Mouse (Mus musculus): ENCODE results near the gene Dusp23. TPM values are rescaled to one million over a fixed set of nuclear protein-coding genes. Genes with fewer than 3 reads are reported as not detected.

Gene Dusp23
- polyA plus RNA-seq, 1 experiment from 2014 or later = 7.7 TPM

DNA sequence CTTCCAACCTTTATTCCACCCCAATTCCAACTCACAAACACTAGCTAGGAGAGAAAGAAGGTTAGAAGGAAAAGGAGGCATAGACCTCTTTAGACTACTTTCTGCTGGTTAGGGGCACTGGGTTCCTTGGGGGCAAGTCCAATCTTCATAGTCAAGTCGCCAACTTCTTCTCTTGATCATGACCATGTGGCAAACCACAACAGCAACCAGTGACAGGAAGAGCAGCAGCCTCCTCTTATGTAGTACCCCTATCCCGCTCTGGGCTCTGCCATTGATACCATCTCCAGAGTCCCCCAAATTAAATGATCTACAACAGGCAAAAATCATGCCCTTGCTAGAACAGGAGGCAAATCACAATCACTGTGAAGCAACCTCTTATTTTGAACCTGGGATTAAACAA lies 38.8 kb downstream of the Dusp23 start:
- Histone ChIP-seq H3K4me2 (ENCODE audit: low read depth, low read length, severe bottlenecking) (no peak overlapping the region), H3K36me3 (ENCODE audit: control insufficient read depth, insufficient read depth, low read length) (no peaks in the 10 kb centered on the region), H3K9me3 (ENCODE audit: control insufficient read depth, low read length) (no peaks in the 10 kb centered on the region), H3K9ac (ENCODE audit: low read length) (no peak overlapping the region), H3K27me3 (ENCODE audit: control insufficient read depth, insufficient read depth, low read length) (no peaks in the 10 kb centered on the region), H3K27ac (ENCODE audit: low read depth, low read length) (no peak overlapping the region), H3K4me3 (ENCODE audit: low read depth, low read length) (no peak overlapping the region), H3K4me1 (replicated peaks; ENCODE audit: control insufficient read depth, insufficient read depth, low read length) (no peaks in the 10 kb centered on the region)
- ATAC-seq (replicated peaks; ENCODE audit: low FRiP score) (no peak), DNase-seq (ENCODE audit: low spot score) (no peak)
- 91% methylated on average over 2 of the region's 2 CpGs for WGBS

GRCm38 (mm10) chr1:172593321-172593720 lies 39.4 kb downstream of the Dusp23 start:
- no peak for DNase-seq (ENCODE audit: low spot score)
- H3K9ac ChIP-seq (ENCODE audit: low read length) = no peak overlapping the region
- no peak overlapping the region for H3K27ac ChIP-seq (ENCODE audit: low read depth, low read length)
- 71% methylated on average over 3 of the region's 3 CpGs for WGBS
- ATAC-seq (replicated peaks; ENCODE audit: low FRiP score) = no peak
- H3K27me3 ChIP-seq (ENCODE audit: control insufficient read depth, insufficient read depth, low read length) = no peaks in the 10 kb centered on the region
- H3K4me1 ChIP-seq (replicated peaks; ENCODE audit: control insufficient read depth, insufficient read depth, low read length) = no peaks in the 10 kb centered on the region
- H3K4me2 ChIP-seq (ENCODE audit: low read depth, low read length, severe bottlenecking) = no peak overlapping the region
- H3K4me3 ChIP-seq (ENCODE audit: low read depth, low read length) = no peak overlapping the region
- H3K9me3 ChIP-seq (ENCODE audit: control insufficient read depth, low read length) = no peaks in the 10 kb centered on the region
- H3K36me3 ChIP-seq (ENCODE audit: control insufficient read depth, insufficient read depth, low read length) = no peaks in the 10 kb centered on the region

DNA sequence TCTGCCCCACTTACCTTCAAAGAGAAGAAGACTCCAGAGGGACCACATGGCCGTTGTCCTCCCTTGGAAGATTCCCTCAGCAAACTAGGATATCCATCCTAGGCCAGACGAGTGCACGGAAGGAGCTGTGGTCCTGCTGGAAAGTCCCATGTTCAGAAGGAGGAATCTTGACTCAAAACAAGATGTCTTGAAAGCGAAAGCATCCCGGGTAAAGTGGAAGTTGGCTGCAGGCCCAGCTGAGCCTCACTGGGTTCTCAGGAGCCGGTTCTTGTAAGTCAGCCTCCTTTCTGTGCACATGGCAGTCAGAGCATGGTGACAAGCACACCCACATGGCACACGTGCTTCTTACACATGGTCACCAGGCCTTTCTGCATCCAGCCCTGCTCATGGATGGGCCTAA lies 42.4 kb downstream of the Dusp23 start, which contains the start of gene Slamf8:
Gene Slamf8, minus strand, starts transcription at position 184 of the 400 bp plus-strand sequence.
- Histone ChIP-seq H3K36me3 (ENCODE audit: control insufficient read depth, insufficient read depth, low read length) (no peaks in the 10 kb centered on the region), H3K9ac (ENCODE audit: low read length) (no peak within 1 kb of the TSS)

GRCm38 (mm10) chr1:172585612-172586567 lies 46.9 kb downstream of the Dusp23 start:
- Histone ChIP-seq H3K9me3 (ENCODE audit: control insufficient read depth, low read length) (no peaks in the 10 kb centered on the region), H3K27me3 (ENCODE audit: control insufficient read depth, insufficient read depth, low read length) (peaks cover 2% of the 10 kb centered on the region; the same call in 1 of the 2 replicates), H3K4me2 (ENCODE audit: low read depth, low read length, severe bottlenecking) (0 out of 2 replicates have a peak overlapping the region, but pooled peaks have one; percentile 8), H3K4me3 (ENCODE audit: low read depth, low read length) (no peak overlapping the region), H3K27ac (ENCODE audit: low read depth, low read length) (no peak overlapping the region), H3K4me1 (replicated peaks; ENCODE audit: control insufficient read depth, insufficient read depth, low read length) (no peaks in the 10 kb centered on the region; the same call in 1 of the 2 replicates), H3K36me3 (ENCODE audit: control insufficient read depth, insufficient read depth, low read length) (no peaks in the 10 kb centered on the region), H3K9ac (ENCODE audit: low read length) (0 out of 2 replicates have a peak overlapping the region, but pooled peaks have one; percentile 6)
- 13% methylated on average over 26 of the region's 26 CpGs for WGBS
- DNase-seq (ENCODE audit: low spot score) = peak; percentile 61
- ATAC-seq (replicated peaks; ENCODE audit: low FRiP score) = peak; percentile 71

More for the DNA sequence above, 42.4 kb downstream of the Dusp23 start, which contains the start of gene Slamf8:
- Histone ChIP-seq H3K9me3 (ENCODE audit: control insufficient read depth, low read length) (no peaks in the 10 kb centered on the region), H3K4me3 (ENCODE audit: low read depth, low read length) (no peak within 1 kb of the TSS), H3K27ac (ENCODE audit: low read depth, low read length) (no peak within 1 kb of the TSS), H3K4me1 (replicated peaks; ENCODE audit: control insufficient read depth, insufficient read depth, low read length) (no peaks in the 10 kb centered on the region; the same call in 1 of the 2 replicates), H3K4me2 (ENCODE audit: low read depth, low read length, severe bottlenecking) (no peak within 1 kb of the TSS), H3K27me3 (ENCODE audit: control insufficient read depth, insufficient read depth, low read length) (no peaks in the 10 kb centered on the region)
- ATAC-seq (replicated peaks; ENCODE audit: low FRiP score) (no peak), DNase-seq (ENCODE audit: low spot score) (no peak)
- 87% methylated on average over 7 of the region's 7 CpGs for WGBS

DNA sequence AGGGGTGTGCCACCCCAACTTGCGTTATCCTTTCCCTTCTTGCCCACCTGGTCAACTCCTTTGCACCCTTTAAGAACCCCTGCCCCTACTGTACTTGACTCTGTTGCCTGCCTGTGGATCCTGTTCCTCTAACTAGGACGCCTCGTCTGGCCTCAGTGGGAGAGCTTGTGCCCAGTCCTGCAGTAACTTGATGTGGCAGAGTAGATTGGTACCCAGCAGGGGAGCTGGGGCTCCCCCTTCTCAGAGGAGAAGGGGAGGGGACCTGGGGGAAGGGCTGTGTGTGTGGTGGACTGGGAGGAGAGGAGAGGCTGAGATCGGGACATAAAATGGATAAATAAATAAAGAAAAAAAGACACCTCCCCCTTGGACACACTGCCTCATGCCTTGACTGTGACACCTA lies 47.7 kb downstream of the Dusp23 start:
- H3K36me3 ChIP-seq (ENCODE audit: control insufficient read depth, insufficient read depth, low read length) = no peaks in the 10 kb centered on the region
- H3K9me3 ChIP-seq (ENCODE audit: control insufficient read depth, low read length) = no peaks in the 10 kb centered on the region
- no peak overlapping the region for H3K27ac ChIP-seq (ENCODE audit: low read depth, low read length)
- 0 out of 2 replicates have a peak, but pooled peaks have one; percentile 1 for ATAC-seq (replicated peaks; ENCODE audit: low FRiP score)
- no peaks in the 10 kb centered on the region; the same call in 1 of the 2 replicates for H3K4me1 ChIP-seq (replicated peaks; ENCODE audit: control insufficient read depth, insufficient read depth, low read length)
- H3K9ac ChIP-seq (ENCODE audit: low read length) = no peak overlapping the region
- 49% methylated on average over 4 of the region's 4 CpGs for WGBS
- H3K4me2 ChIP-seq (ENCODE audit: low read depth, low read length, severe bottlenecking) = no peak overlapping the region
- H3K4me3 ChIP-seq (ENCODE audit: low read depth, low read length) = no peak overlapping the region
- peaks cover 2% of the 10 kb centered on the region; the same call in 1 of the 2 replicates for H3K27me3 ChIP-seq (ENCODE audit: control insufficient read depth, insufficient read depth, low read length)
- DNase-seq (ENCODE audit: low spot score) = no peak

DNA sequence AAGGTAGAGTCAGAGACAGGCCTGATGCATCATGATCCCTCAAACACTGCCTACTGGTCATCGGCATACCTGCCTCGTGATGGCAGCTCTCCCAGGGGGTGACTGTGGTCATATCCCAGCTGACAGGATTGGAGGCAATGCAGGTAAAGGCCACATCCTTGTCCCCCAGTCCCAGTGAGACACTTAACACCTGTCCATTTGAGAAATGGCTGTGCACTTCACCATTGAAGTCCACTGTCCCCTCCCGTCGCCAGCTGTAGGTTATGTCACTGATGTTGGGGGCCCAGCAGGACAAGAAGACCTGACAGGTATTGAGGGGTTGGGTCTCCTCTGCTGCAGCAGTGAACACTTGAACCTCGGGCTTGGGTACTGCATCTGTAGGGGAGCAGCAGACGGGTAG lies 48.5 kb downstream of the Dusp23 start:
- Histone ChIP-seq H3K4me3 (ENCODE audit: low read depth, low read length) (no peak overlapping the region), H3K4me2 (ENCODE audit: low read depth, low read length, severe bottlenecking) (no peak overlapping the region), H3K9ac (ENCODE audit: low read length) (no peak overlapping the region), H3K36me3 (ENCODE audit: control insufficient read depth, insufficient read depth, low read length) (no peaks in the 10 kb centered on the region), H3K9me3 (ENCODE audit: control insufficient read depth, low read length) (no peaks in the 10 kb centered on the region), H3K27ac (ENCODE audit: low read depth, low read length) (no peak overlapping the region), H3K27me3 (ENCODE audit: control insufficient read depth, insufficient read depth, low read length) (peaks cover 2% of the 10 kb centered on the region; the same call in 1 of the 2 replicates), H3K4me1 (replicated peaks; ENCODE audit: control insufficient read depth, insufficient read depth, low read length) (no peaks in the 10 kb centered on the region; the same call in 1 of the 2 replicates)
- ATAC-seq (replicated peaks; ENCODE audit: low FRiP score) = no peak
- DNase-seq (ENCODE audit: low spot score) = peak; percentile 47
- WGBS = 78% methylated on average over 6 of the region's 6 CpGs

DNA sequence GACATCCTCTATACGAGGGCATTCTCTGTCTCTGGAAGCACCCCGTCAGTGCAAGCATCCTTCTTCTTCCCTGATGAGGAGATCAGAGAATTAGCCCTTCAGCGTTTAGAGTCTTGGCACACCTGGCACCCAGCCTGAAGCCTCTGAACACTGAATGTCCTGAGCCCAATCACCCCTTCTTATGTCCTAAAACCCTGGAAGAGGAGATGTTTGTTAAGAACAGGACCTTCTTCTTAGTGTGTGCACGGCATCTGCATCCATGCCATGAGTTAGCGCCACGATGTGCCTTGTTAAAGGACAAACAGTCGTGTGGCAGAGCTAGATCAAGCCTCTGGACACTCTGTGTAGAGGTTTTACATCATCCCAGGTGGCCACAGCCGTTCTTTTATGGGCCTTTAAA lies 50.3 kb downstream of the Dusp23 start:
- ATAC-seq (replicated peaks; ENCODE audit: low FRiP score) (no peak), DNase-seq (ENCODE audit: low spot score) (no peak)
- H3K4me3 ChIP-seq (ENCODE audit: low read depth, low read length) = no peak overlapping the region
- no peaks in the 10 kb centered on the region; the same call in 1 of the 2 replicates for H3K4me1 ChIP-seq (replicated peaks; ENCODE audit: control insufficient read depth, insufficient read depth, low read length)
- 87% methylated on average over 8 of the region's 8 CpGs for WGBS
- no peaks in the 10 kb centered on the region for H3K36me3 ChIP-seq (ENCODE audit: control insufficient read depth, insufficient read depth, low read length)
- H3K4me2 ChIP-seq (ENCODE audit: low read depth, low read length, severe bottlenecking) = no peak overlapping the region
- H3K9ac ChIP-seq (ENCODE audit: low read length) = no peak overlapping the region
- no peak overlapping the region for H3K27ac ChIP-seq (ENCODE audit: low read depth, low read length)
- no peaks in the 10 kb centered on the region for H3K9me3 ChIP-seq (ENCODE audit: control insufficient read depth, low read length)
- peaks cover 2% of the 10 kb centered on the region; the same call in 1 of the 2 replicates for H3K27me3 ChIP-seq (ENCODE audit: control insufficient read depth, insufficient read depth, low read length)

Measured in forebrain, embryonic 11.5 days (tissue).